Mouse (Mus musculus) liver, embryonic 15.5 days (tissue): ENCODE measurements around the gene Gm45808. TPM values are rescaled to one million over a fixed set of nuclear protein-coding genes. Genes with fewer than 3 reads are reported as not detected.
A peak's percentile ranks its signal among the peaks of the same experiment; 100 is the strongest.
"Not testable (repeated sequence)": the region's sequence is repeated elsewhere in the genome, so short reads cannot be mapped to it uniquely, and the experiment has no call there.

Source experiments
- ATAC-seq: fragments of 200-750 bp; cut with Nextera tagmentation; 2 replicates; pipeline ENCODE4 v1.8.0; 2017; ENCODE audit warnings: moderate number of reproducible peaks, mild to moderate bottlenecking, moderate library complexity; ENCODE audit not compliant: insufficient read depth
- H3K27ac ChIP-seq: fragments of 300-500 bp; sonication (generic); replicated peaks from 2 replicates; pipeline ENCODE4 v1.5.1; 2015; ENCODE audit warnings: mild to moderate bottlenecking, inconsistent platforms
- H3K27me3 ChIP-seq: fragments of 300-500 bp; sonication (generic); 2 replicates; pipeline ENCODE4 v1.6.1; 2015; ENCODE audit warnings: mild to moderate bottlenecking, inconsistent platforms
- H3K36me3 ChIP-seq: fragments of 300-500 bp; sonication (generic); replicated peaks from 2 replicates; pipeline ENCODE4 v1.6.1; 2015; ENCODE audit warnings: moderate library complexity, mild to moderate bottlenecking, inconsistent platforms
- H3K4me1 ChIP-seq: fragments of 300-500 bp; sonication (generic); replicated peaks from 2 replicates; pipeline ENCODE4 v1.6.1; 2015; ENCODE audit warnings: inconsistent platforms
- H3K4me2 ChIP-seq: fragments of 300-500 bp; sonication (generic); 2 replicates; pipeline ENCODE4 v1.6.1; 2015; ENCODE audit warnings: moderate library complexity, mild to moderate bottlenecking, inconsistent platforms
- H3K4me3 ChIP-seq: fragments of 300-500 bp; sonication (generic); replicated peaks from 2 replicates; pipeline ENCODE4 v1.5.1; 2015; ENCODE audit warnings: mild to moderate bottlenecking, inconsistent platforms
- H3K9ac ChIP-seq: fragments of 300-500 bp; sonication (generic); 2 replicates; pipeline ENCODE4 v1.6.1; 2015; ENCODE audit warnings: moderate library complexity, mild to moderate bottlenecking, inconsistent platforms
- H3K9me3 ChIP-seq: fragments of 300-500 bp; sonication (generic); replicated peaks from 2 replicates; pipeline ENCODE4 v1.6.1; 2016; ENCODE audit warnings: inconsistent platforms
- WGBS: fragments of 180-500 bp; shearing (Covaris S2); methylation state at CpG from one replicate; pipeline ENCODE4 v1.1.7; 2015; ENCODE audit warnings: mixed read lengths; ENCODE audit not compliant: insufficient replicate concordance; 5-methylcytosine and 5-hydroxymethylcytosine counted together
- polyA plus RNA-seq: library from polyadenylated mRNA; unstranded; fragments of >200 nt; fragmentation: Nextera tagmentation; extraction: Ambion mirVana; gene quantifications from 2 replicates; pipeline ENCODE4 v1.2.1, GENCODE M21; 2015

Gene Gm45808
- not detected in 2 replicates for polyA plus RNA-seq

GRCm38 (mm10) chr7:45486761-45487415, at the start of gene Gm45808:
TSS of gene Gm45808 (minus strand) at chr7:45486811.
- no peak for ATAC-seq
- Histone ChIP-seq H3K36me3 (no peaks in the 10 kb centered on the region), H3K9me3 (no peaks in the 10 kb centered on the region), H3K27ac (no peak within 1 kb of the TSS), H3K9ac (no peak within 1 kb of the TSS), H3K4me2 (peak within 1 kb of the TSS; percentile 76; the same call in 1 of the 2 replicates), H3K4me3 (no peak within 1 kb of the TSS), H3K4me1 (peaks cover 70% of the 10 kb centered on the region), H3K27me3 (no peaks in the 10 kb centered on the region)
- 77% methylated on average over 12 of the region's 12 CpGs for WGBS

GRCm38 (mm10) chr7:45535676-45536075, 49.1 kb upstream of the Gm45808 start:
- peaks cover 33% of the 10 kb centered on the region for H3K27me3 ChIP-seq
- 59% methylated on average over 1 of the region's 1 CpGs for WGBS
- H3K4me2 ChIP-seq, result no peak overlapping the region
- no peak for ATAC-seq
- H3K9me3 ChIP-seq, result no peaks in the 10 kb centered on the region
- H3K4me1 ChIP-seq, result 0 out of 2 replicates have a peak, but pooled peaks cover 4% of the 10 kb centered on the region
- no peak overlapping the region for H3K4me3 ChIP-seq
- no peaks in the 10 kb centered on the region for H3K36me3 ChIP-seq
- no peak overlapping the region for H3K27ac ChIP-seq
- no peak overlapping the region for H3K9ac ChIP-seq

GRCm38 (mm10) chr7:45530643-45531042, 44.0 kb upstream of the Gm45808 start:
- H3K4me1 ChIP-seq, result peaks cover 31% of the 10 kb centered on the region
- peaks cover 17% of the 10 kb centered on the region for H3K27me3 ChIP-seq
- no peaks in the 10 kb centered on the region for H3K9me3 ChIP-seq
- 60% methylated on average over 2 of the region's 2 CpGs for WGBS
- no peaks in the 10 kb centered on the region for H3K36me3 ChIP-seq
- H3K4me2 ChIP-seq, result no peak overlapping the region
- H3K4me3 ChIP-seq, result no peak overlapping the region
- H3K27ac ChIP-seq, result no peak overlapping the region
- no peak for ATAC-seq
- H3K9ac ChIP-seq, result no peak overlapping the region

- Histone ChIP-seq H3K4me2 (peak overlapping the region; percentile 2; the same call in 1 of the 2 replicates), H3K27ac (no peak overlapping the region), H3K9ac (no peak overlapping the region), H3K9me3 (no peaks in the 10 kb centered on the region), H3K27me3 (peaks cover 17% of the 10 kb centered on the region), H3K4me1 (peaks cover 40% of the 10 kb centered on the region), H3K4me3 (no peak overlapping the region), H3K36me3 (peaks cover 5% of the 10 kb centered on the region)
- 6% methylated on average over 6 of the region's 6 CpGs for WGBS
- ATAC-seq, result no peak
Measured at GRCm38 (mm10) chr7:45529461-45529860, 42.9 kb upstream of the Gm45808 start.

DNA sequence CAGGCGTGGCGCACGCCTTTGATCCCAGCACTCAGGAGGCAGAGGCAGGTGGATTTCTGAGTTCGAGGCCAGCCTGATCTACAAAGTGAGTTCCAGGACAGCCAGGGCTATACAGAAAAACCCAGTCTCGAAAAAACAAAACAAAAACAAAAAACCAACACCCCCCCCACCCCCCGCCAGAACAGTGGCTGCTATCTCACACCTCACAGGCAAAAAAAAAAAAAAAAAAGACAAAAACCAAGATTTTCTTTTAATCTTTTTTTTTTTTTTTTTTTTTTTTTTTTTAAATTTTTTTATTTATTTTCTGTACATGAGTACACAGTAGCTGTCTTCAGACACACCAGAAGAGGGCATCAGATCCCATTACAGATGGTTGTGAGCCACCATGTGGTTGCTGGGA, 40.6 kb upstream of the Gm45808 start:
- Histone ChIP-seq H3K27me3 (peaks cover 17% of the 10 kb centered on the region), H3K4me2 (peak overlapping the region; percentile 77), H3K36me3 (peaks cover 27% of the 10 kb centered on the region), H3K27ac (peak overlapping the region; percentile 100), H3K9ac (peak overlapping the region; percentile 69), H3K4me1 (peaks cover 52% of the 10 kb centered on the region), H3K4me3 (peak overlapping the region; percentile 88)
- 62% methylated on average over 6 of the region's 6 CpGs for WGBS
- not testable (repeated sequence) for H3K9me3 ChIP-seq, ATAC-seq

DNA sequence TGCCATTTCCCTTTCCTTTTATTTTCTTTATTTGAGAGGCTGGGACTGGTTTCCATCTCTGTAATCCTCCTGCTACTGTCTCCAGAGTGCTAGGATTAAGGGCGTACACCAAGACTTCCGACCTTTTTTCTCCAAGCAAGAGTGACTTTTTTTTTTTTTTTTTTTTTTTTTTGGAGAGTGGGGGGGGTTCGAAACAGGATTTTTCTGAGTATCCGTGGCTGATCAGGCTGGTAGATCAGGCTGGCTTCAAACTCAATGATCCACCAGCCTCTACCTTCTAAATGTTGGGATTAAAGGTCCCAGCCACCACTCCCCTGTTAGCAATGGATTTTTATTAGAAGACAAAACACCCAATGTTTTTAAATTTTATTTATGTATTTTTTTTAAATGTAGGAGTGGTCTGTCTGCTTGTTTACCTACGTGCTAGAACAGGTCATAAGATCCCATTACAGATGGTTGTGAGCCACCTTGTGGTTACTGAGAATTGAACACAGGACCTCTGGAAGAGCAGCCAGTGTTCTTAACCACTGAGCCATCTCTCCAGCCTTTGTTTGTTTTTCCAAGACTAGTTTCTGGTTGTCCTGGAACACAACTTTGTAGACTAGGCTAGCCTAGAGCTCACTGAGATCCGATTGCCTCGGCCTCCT, 40.0 kb upstream of the Gm45808 start:
- WGBS, result 13% methylated on average over 7 of the region's 7 CpGs
- no peak for ATAC-seq
- Histone ChIP-seq H3K4me1 (peaks cover 54% of the 10 kb centered on the region), H3K27me3 (peaks cover 16% of the 10 kb centered on the region), H3K27ac (peak overlapping the region; percentile 100), H3K36me3 (peaks cover 33% of the 10 kb centered on the region), H3K4me2 (peak overlapping the region; percentile 77), H3K4me3 (peak overlapping the region; percentile 88), H3K9ac (peak overlapping the region; percentile 69), H3K9me3 (no peaks in the 10 kb centered on the region)

DNA sequence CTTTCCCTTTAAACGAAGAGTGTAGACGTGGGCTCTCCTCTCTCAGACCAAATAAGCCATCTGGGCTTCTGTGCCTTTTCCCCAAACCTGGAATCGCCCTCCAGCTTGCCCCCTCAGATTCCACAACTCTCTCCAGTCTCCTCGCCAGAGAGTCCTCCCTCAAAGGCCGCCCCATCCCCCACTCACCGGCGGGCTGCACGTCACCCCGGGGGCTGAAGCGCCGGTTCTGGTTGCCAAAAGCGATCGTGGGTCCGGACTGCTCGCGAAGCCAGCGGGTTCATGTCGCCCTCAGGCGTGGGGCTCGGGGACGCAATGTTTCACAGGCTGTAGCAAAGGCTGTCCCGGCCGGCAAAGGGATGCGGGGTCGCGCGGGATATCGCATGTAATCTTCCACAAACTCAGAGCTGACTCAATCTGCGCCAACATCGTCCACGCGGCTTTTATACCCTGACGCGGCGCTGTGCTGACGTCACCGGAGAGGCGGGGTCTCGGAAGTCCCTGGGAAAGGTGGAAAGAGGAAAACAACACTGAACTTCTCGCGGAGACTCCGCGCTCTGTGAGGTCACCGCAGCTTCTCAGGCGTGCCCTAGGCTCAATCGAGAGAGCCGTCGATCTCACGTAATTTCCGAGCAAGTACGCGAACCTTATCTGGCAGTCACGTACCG, 39.3 kb upstream of the Gm45808 start, which contains the start of the genes Ppp1r15a and Plekha4:
Gene Ppp1r15a, minus strand, starts transcription at position 460 of the 665 bp plus-strand sequence.
Gene Plekha4, plus strand, starts transcription at position 522 of the 665 bp plus-strand sequence.
- Histone ChIP-seq H3K27ac (peak within 1 kb of the TSS; percentile 100), H3K4me2 (peak within 1 kb of the TSS; percentile 77), H3K9me3 (no peaks in the 10 kb centered on the region), H3K9ac (peak within 1 kb of the TSS; percentile 99), H3K4me3 (peak within 1 kb of the TSS; percentile 88), H3K4me1 (peaks cover 59% of the 10 kb centered on the region), H3K36me3 (peaks cover 38% of the 10 kb centered on the region), H3K27me3 (peaks cover 11% of the 10 kb centered on the region)
- under 1% methylated on average over 54 of the region's 54 CpGs for WGBS
- peak; percentile 61 for ATAC-seq

- H3K27ac ChIP-seq, result peak overlapping the region; percentile 100
- H3K4me2 ChIP-seq, result peak overlapping the region; percentile 77
- peak overlapping the region; percentile 88 for H3K4me3 ChIP-seq
- no peaks in the 10 kb centered on the region for H3K9me3 ChIP-seq
- H3K9ac ChIP-seq, result peak overlapping the region; percentile 99
- WGBS, result 2% methylated on average over 12 of the region's 12 CpGs
- H3K4me1 ChIP-seq, result peaks cover 60% of the 10 kb centered on the region
- peaks cover 2% of the 10 kb centered on the region; the same call in 1 of the 2 replicates for H3K27me3 ChIP-seq
- peaks cover 45% of the 10 kb centered on the region for H3K36me3 ChIP-seq
- ATAC-seq, result peak; percentile 87
Measured at GRCm38 (mm10) chr7:45524841-45525621, 38.4 kb upstream of the Gm45808 start.

DNA sequence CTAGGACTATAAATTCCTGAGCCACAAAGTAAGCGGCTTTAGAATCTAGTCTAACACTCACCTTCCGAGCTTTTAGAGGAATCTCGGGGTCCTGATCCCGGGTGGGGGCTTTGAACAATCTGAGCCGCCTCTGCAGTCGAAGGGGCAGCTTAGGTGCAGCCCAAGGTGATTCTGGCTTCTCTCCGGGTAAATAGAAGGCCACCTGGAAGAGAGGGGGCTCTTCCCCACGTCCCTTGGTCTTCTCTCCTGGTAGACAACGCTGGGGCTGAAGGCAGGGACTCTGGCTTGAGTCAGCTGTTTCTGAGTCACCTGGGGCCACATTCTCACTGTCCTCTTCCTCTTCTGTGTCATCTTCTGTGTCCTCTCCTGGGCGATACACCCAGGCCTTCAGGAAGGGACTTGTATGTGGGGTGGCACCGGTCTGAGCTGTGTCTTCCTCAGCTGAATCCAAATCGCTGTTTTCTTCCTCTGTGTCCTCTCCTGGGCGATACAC, 37.1 kb upstream of the Gm45808 start:
- H3K4me2 ChIP-seq, result peak overlapping the region; percentile 77
- H3K4me3 ChIP-seq, result peak overlapping the region; percentile 88

DNA sequence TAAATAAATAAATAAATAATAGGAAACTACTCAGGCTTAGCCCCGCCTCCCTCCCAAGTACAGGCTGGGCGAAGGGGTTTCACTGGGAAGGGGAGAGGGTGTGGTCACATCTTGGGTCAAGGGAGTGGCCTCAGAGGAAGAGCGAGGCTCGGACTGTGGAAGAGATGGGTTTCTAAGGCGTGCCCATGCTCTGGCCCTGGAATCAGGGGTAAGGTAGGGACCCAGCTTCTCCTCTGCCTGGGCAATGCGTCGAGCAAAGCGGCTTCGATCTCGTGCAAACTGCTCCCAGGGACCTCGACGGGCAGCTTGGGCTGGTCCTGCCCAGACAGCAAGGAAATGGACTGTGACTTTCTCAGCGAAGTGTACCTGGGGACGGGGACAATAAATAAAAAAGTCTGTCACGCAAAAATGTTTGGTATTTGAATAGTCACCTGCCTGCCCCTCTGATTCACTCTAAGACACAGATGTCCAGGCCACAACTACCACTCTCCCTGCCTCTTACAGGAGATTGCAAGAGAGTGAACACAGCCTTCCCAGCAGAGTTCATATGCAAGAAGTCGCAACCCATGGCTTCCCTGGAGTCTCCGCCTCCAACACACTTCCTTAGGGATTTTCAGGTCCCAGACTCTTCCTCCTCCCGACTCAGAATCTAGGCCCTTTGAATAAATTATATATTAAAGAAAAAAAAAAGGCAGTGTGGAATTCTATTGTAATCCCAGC, 36.5 kb upstream of the Gm45808 start:
- 47% methylated on average over 18 of the region's 18 CpGs for WGBS
- H3K36me3 ChIP-seq, result peaks cover 45% of the 10 kb centered on the region
- peak overlapping the region; percentile 88 for H3K4me3 ChIP-seq
- H3K4me2 ChIP-seq, result peak overlapping the region; percentile 77
- no peak for ATAC-seq
- H3K9ac ChIP-seq, result peak overlapping the region; percentile 99
- H3K4me1 ChIP-seq, result peaks cover 63% of the 10 kb centered on the region
- H3K27ac ChIP-seq, result peak overlapping the region; percentile 100
- H3K27me3 ChIP-seq, result no peaks in the 10 kb centered on the region
- no peaks in the 10 kb centered on the region for H3K9me3 ChIP-seq

More for the DNA sequence above, 37.1 kb upstream of the Gm45808 start:
- Histone ChIP-seq H3K27ac (peak overlapping the region; percentile 100), H3K4me1 (peaks cover 61% of the 10 kb centered on the region), H3K9me3 (no peaks in the 10 kb centered on the region), H3K36me3 (peaks cover 45% of the 10 kb centered on the region), H3K27me3 (no peaks in the 10 kb centered on the region), H3K9ac (peak overlapping the region; percentile 99)
- no peak for ATAC-seq
- WGBS, result 50% methylated on average over 13 of the region's 13 CpGs
